Mouse (Mus musculus): ENCODE results near the gene Cacybp. TPM values are rescaled to one million over a fixed set of nuclear protein-coding genes. Genes with fewer than 3 reads are reported as not detected.

Gene Cacybp
- polyA plus RNA-seq, 1 experiment from 2014 or later: 234 TPM

- Histone ChIP-seq H3K9me3 (no peaks in the 10 kb centered on the region), H3K36me3 (no peaks in the 10 kb centered on the region), H3K4me3 (replicated peaks) (peak within 1 kb of the TSS; percentile 19), H3K27me3 (replicated peaks) (no peaks in the 10 kb centered on the region), H3K4me1 (no peaks in the 10 kb centered on the region), H3K27ac (peak within 1 kb of the TSS; percentile 71; the same call in 1 of the 2 replicates), H3K9ac (no peak within 1 kb of the TSS), H3K4me2 (peak within 1 kb of the TSS; percentile 23; the same call in 1 of the 2 replicates)
- no peak for ATAC-seq (ENCODE audit: insufficient read depth, low FRiP score, low read depth)
- 47% methylated on average over 8 of the region's 8 CpGs for WGBS
Measured at GRCm38 (mm10) chr1:160153480-160153879, 59.2 kb downstream of the Cacybp start, which contains the start of gene Tnn. Tnn (minus strand) TSS chr1:160153580.

Other genes with a start within 250 kb of the Cacybp start
- gene 4930523C07Rik, start 168.5 kb downstream of the Cacybp start, polyA plus RNA-seq (2015; fragmentation: Nextera tagmentation; extraction: Ambion mirVana): 18.1 and 20.8 TPM in 2 replicates
- 11.3 and 11.6 TPM in 2 replicates for gene Tnn, start 59.3 kb downstream of the Cacybp start, polyA plus RNA-seq (2015; fragmentation: Nextera tagmentation; extraction: Ambion mirVana)
- 296 and 299 TPM in 2 replicates for gene Mrps14, start 17.7 kb downstream of the Cacybp start, polyA plus RNA-seq (2015; fragmentation: Nextera tagmentation; extraction: Ambion mirVana)

Data from stomach, embryonic 15.5 days (tissue).